Mouse (Mus musculus) 3T3-L1 (cell line): Measurements from ENCODE around the gene Spsb1.
A peak's percentile ranks its signal among the peaks of the same experiment; 100 is the strongest.

Experiments
- DNase-seq: peaks from one replicate; pipeline ENCODE4 v3.0.0-alpha.2; 2015; ENCODE audit warnings: low read depth, low spot score

Spsb1 gene

DNA sequence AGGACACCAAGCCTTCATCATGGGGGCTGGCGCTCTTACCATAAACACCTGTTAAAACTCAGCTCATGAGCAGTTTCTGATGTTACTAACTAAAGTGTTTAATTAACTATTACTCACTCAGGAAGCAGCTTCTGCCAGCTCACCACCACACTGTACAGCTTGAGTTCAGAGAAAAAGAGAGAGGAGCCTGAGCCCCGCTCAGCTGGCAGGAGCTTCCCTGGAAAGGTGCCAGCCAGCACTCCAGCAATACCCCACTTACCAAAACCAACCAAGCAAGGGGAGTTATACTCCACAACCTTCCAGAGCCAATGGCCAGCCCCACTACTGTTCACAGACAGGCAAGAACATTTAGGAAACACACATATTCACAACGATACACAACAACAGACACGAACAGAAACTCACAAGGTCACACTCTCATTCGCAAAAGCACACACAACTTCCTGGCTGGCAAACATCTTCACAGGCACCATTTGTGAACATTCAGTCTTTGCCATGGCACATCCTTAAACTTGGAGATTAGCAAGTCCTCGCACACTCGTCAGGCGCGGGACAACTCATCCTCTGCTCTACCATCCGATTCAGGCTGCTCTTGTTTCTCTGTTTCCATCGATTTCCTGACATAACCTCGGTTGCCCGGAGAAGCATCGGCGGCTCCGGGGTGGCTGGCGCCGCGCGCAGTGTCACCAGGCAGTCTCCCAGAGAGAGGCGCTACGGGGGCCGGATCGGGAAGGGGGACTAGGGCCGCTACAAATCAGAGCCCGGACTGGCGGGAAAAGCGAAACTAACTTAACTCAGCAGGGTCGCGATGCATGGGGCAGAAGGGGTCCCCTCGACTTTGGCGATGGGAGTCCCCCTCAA lies 992 bp downstream of the Spsb1 start:
- DNase-seq, result peak; percentile 53

DNA sequence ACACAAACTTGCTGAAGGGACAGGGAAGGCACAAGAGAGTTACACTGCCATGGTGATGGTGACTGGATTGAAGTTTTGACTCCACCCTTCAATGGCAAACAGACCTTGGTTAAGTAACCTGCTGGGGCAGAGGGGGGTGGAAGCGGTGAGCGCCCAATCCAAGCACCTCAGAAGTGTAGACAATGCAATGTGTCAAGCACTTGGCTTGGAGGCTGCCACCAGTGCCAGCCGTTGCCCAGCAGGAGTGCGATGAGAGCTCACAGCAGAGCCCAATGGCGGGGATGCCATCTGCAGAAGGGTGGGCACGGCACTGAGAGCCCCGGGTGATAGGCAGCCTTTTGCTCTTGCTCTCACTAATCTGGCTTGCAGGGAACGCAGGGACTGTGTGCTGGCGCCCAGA lies 2.6 kb downstream of the Spsb1 start:
- no peak for DNase-seq

- no peak for DNase-seq
Observed at GRCm38 (mm10) chr4:149951201-149951600, 3.6 kb downstream of the Spsb1 start.

GRCm38 (mm10) chr4:149949691-149950090 lies 5.2 kb downstream of the Spsb1 start:
- no peak for DNase-seq

DNA sequence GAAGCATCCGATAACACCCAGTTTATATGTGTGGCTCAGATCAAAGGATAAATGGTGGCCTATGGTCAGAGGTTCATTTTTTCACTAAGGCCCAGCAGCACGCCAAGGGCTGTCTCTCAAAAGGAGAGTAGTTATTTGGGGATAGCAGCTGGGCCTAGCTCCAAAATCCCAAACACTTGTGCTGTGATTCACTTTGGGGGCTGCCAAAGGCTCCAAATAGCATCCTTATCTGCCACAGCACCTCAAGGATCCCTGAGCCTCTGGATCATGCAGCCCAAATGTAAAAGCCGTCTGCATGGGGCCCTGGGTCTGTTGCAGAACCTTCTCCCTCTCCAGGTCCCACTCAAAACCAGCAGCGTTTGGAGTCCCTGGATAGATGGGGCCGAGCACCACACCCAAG lies 6.7 kb downstream of the Spsb1 start:
- DNase-seq, result peak; percentile 43

DNA sequence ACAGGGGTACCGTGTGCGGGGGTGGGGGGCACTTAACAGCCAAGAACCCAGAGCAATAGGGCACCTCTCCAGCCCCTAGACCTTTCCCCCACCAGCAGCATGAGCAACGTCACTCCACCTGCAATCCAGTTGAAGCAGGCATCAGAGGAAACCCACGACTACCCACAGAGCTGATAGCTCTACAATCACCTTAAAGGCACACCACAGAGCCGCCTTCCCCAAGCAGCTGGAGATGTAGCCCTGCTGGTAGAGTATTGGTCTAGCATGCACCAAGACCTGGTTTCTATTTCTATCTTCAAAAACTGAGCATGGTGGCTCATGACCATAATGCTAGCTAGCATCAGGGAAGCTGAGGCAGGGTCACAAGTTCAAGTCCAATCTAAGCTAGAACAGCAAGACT lies 7.4 kb downstream of the Spsb1 start:
- no peak for DNase-seq

GRCm38 (mm10) chr4:149945194-149945593 lies 9.6 kb downstream of the Spsb1 start:
- no peak for DNase-seq

GRCm38 (mm10) chr4:149944214-149944613 lies 10.6 kb downstream of the Spsb1 start:
- DNase-seq, result no peak

DNA sequence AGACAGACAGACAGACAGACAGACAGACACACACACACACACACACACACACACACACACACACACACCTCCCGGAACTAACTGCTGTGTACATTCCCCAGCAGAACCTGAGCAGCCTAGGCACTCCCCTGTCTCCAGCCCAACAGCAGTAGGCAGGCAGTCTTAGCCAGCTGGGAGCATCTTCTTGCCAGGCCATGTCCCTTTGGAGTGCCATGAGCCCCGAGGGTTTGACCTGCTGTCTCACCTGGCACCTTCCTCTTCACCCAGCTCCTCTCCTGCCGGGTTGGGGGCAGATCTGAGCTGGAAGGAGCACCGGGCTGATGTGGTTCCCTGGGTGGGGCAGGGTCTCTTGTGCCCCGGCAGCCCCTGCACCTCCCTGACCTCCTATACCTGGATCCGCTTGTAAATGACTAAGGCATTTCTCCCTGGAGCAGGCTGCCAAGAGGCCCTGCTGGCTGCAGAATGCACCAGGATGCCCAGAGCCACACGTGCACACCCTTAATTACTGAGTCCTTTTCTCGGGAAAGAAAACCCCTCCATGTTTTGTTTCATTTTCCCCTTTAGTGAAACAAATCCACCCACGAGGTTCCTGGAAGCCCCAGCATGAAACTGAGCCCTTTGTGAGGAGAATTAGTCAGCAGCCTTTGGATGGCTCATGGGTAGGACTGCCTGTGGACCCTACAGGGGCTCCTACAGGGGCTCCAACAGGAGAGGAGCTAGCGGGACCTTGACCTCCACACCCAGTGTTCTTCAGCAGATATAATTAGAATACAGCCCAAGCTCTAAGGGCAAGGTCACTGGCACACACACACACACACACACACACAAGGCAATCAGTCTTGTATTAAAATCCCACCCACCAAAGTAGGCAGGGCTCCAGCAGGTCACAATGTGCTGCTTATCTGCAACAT lies 11.8 kb downstream of the Spsb1 start:
- no peak for DNase-seq

- no peak for DNase-seq
Observed at GRCm38 (mm10) chr4:149941067-149941755, 13.6 kb downstream of the Spsb1 start.

- DNase-seq, result no peak
Observed at GRCm38 (mm10) chr4:149938701-149939100, 16.1 kb downstream of the Spsb1 start.

DNA sequence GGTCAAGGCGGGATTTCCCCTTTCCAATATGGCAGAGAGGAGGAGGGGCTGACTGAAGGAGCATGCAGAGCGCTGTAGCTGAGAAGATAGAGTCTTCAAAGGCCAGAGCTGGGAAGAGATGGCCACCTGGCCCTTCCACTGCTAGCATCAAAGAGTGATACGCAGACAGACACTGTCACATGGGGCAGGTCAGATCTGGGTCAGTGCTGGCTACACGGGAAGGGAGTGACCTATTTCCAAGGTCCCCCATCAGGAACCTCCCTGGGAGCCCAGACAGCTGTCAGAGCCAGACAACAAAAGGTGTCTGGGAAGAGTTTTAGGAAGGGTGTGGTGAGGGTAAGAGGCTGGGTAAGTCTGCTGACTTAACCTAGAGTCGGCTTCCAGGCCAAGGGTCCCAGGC lies 17.9 kb downstream of the Spsb1 start:
- DNase-seq, result no peak

- DNase-seq, result no peak
Observed at GRCm38 (mm10) chr4:149935470-149935869, 19.4 kb downstream of the Spsb1 start.

GRCm38 (mm10) chr4:149933519-149934245 lies 21.2 kb downstream of the Spsb1 start:
- no peak for DNase-seq

DNA sequence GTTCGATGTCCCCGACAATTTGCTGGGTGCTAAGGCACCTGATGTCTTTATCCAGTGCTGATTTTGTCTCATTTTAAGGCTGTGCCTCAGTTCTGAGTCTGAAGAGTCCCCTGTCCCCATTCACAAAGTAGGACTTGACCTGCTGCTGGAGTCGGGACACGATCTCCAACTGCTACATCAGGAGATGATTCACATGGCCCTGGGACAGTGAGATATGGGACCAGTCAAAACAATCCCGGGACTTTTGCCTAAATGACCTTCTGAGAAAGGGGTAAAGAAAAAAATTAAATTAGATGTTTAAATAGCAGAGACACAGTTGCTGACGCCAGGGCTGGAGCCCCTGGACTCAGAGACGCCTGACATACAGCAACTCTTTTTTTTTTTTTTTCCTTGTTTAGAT lies 21.8 kb downstream of the Spsb1 start:
- no peak for DNase-seq

GRCm38 (mm10) chr4:149932108-149932815 lies 22.6 kb downstream of the Spsb1 start:
- DNase-seq, result no peak

DNA sequence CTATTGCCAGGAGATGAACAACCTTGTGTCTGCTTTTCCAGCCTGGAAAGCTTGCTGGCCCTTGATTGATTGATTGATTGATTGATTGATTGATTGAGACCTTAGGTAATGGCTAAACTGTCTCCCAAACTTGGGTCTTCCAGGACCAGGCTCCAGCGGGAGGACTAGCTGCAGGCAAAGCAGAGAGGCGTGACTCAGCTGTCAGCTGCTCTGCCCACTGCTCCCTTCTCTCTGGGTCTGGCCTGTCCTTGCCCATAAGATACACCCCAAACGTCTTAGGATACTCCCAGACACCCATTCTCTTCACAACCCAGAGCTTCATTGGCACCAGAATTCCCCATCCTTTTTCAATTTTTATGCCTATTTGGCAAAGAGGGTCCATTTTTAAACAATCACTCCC lies 24.1 kb downstream of the Spsb1 start:
- no peak for DNase-seq

GRCm38 (mm10) chr4:149923014-149923413 lies 31.8 kb downstream of the Spsb1 start:
- no peak for DNase-seq

GRCm38 (mm10) chr4:149922121-149922718 lies 32.6 kb downstream of the Spsb1 start:
- DNase-seq, result no peak

DNA sequence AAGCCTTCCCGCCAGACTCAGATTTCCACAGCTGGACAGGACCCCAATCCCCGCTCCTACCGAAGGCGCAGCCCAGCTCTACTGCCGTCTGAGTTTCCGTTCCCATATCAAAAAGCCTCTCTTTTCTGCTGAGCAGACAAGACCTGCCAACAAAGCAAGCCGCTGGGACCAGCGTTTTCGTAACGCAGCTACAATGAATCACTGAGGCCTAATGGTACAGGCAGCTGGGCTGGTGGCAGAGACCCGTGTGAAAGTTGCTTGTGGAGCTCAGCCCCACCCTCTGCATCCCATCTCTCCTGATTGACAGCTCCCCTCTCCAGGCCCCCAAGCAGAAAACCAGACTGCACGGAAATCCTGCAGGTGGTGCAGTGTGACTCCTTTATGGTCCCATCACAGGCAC lies 34.0 kb downstream of the Spsb1 start:
- DNase-seq, result no peak
